Mouse (Mus musculus): ENCODE results near the gene Lta.

GRCm38 (mm10) chr17:35226561-35227046, 21.5 kb upstream of the Lta start:
- no peak for TF ChIP-seq CTCF (IDR thresholded peaks at IDR 0.05; ENCODE audit: insufficient read depth, low read length)
- no peak for TF ChIP-seq POLR2A (IDR thresholded peaks at IDR 0.05; ENCODE audit: borderline replicate concordance, extremely low read depth, low read depth, low read length)

Data from lung, adult 2 months (tissue).